Mouse (Mus musculus) retina, postnatal 7 days (tissue): ENCODE measurements around the gene Erc1.

ENCODE experiments used
- DNase-seq: peaks from one replicate; pipeline ENCODE4 v3.0.0-alpha.2; 2012; ENCODE audit warnings: low read depth, low spot score

The Erc1 gene

DNA sequence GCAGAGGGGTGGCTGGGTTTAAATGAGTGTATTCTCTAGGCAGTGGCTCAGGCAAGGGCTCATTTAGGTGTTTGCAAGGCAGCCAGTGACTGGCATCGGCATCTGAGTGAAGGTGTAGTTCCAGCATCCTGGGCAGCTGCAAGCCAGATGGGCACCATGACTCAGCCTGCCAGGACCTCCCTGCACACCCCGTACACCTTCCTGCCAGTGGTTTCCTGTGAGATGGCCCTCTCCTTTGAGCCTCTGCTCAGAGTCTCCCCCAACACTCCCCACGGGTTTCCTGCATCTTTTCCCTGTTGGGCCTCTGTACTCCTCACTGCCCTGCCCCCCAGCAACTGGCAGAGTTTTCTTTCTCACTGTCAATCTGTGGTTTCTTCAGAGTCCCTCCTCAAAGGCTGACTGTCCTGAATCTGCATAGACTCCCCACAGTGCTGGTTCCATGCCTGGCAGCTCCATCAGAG lies 326.0 kb downstream of the Erc1 start:
- DNase-seq: no peak

DNA sequence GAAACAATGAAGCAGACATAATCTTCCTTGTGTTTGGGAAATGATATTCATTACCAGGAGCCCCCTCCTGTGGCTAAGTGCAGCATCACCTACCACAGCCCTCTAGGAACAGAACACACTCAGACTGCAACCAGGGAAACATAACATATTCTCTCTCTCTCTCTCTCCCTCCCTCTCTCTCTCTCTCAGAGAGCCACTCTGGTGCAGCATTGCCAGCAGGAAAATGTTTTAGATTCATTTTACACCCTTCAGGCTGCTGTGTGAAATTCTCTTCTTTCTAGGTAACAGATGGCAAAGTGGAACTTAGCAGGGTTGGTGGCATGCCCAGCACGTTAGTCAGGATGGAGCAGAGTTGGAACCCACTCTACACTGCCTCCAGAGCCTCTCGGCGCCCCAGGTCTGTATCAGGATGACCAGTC lies 326.5 kb downstream of the Erc1 start:
- DNase-seq: no peak
